Mouse (Mus musculus) liver, adult (tissue): ENCODE measurements around the gene Smarcb1.
"Not testable (repeated sequence)": the region's sequence is repeated elsewhere in the genome, so short reads cannot be mapped to it uniquely, and the experiment has no call there.

Experiments used
- GATA4 ChIP-seq: IDR thresholded peaks from 2 replicates; pipeline ENCODE4 v1.6.1; 2014; ENCODE audit warnings: mild to moderate bottlenecking, low read length; ENCODE audit not compliant: insufficient replicate concordance

The Smarcb1 gene

GRCm38 (mm10) chr10:75882433-75883231 lies 38.8 kb downstream of the Smarcb1 start:
- TF ChIP-seq GATA4: no peak

GRCm38 (mm10) chr10:75881578-75882432 lies 39.6 kb downstream of the Smarcb1 start:
- no peak for TF ChIP-seq GATA4

- TF ChIP-seq GATA4: no peak
Observed at GRCm38 (mm10) chr10:75880771-75881577, 40.4 kb downstream of the Smarcb1 start.

GRCm38 (mm10) chr10:75880351-75880750 lies 41.1 kb downstream of the Smarcb1 start:
- no peak for TF ChIP-seq GATA4

- no peak for TF ChIP-seq GATA4
Observed at GRCm38 (mm10) chr10:75878836-75879235, 42.6 kb downstream of the Smarcb1 start.

GRCm38 (mm10) chr10:75873543-75874170 lies 47.8 kb downstream of the Smarcb1 start:
- TF ChIP-seq GATA4: no peak

- TF ChIP-seq GATA4: no peak
Observed at GRCm38 (mm10) chr10:75872915-75873542, 48.4 kb downstream of the Smarcb1 start.

- TF ChIP-seq GATA4: no peak
Observed at GRCm38 (mm10) chr10:75872025-75872914, 49.1 kb downstream of the Smarcb1 start.

GRCm38 (mm10) chr10:75861587-75861986 lies 59.8 kb downstream of the Smarcb1 start:
- no peak for TF ChIP-seq GATA4

- TF ChIP-seq GATA4: no peak
Observed at GRCm38 (mm10) chr10:75860746-75861145, 60.7 kb downstream of the Smarcb1 start.

- not testable (repeated sequence) for TF ChIP-seq GATA4
Observed at GRCm38 (mm10) chr10:75859786-75860470, 61.5 kb downstream of the Smarcb1 start, which contains the start of gene Mif. Gene Mif (minus strand): TSS chr10:75860240.

- TF ChIP-seq GATA4: no peak
Observed at GRCm38 (mm10) chr10:75859107-75859746, 62.2 kb downstream of the Smarcb1 start.

GRCm38 (mm10) chr10:75857598-75857997 lies 63.8 kb downstream of the Smarcb1 start:
- no peak for TF ChIP-seq GATA4

- no peak for TF ChIP-seq GATA4
Observed at GRCm38 (mm10) chr10:75856976-75857375, 64.4 kb downstream of the Smarcb1 start.
